Mouse (Mus musculus): ENCODE measurements at regions not wholly inside any gene's neighbourhood (a gene's known extent, or its start where the extent isn't known, plus 50 kb on each side); places are given as distances from the start of the nearest gene placed in this dataset.

GRCm38 (mm10) chr5:39155763-39156162, 279.2 kb upstream of the Clnk start:
- ATAC-seq = no peak

GRCm38 (mm10) chr5:39153291-39153794, 276.7 kb upstream of the Clnk start:
- no peak for ATAC-seq

- no peak for ATAC-seq
Measured at GRCm38 (mm10) chr5:39151917-39152316, 275.3 kb upstream of the Clnk start.

GRCm38 (mm10) chr5:39150891-39151290, 274.3 kb upstream of the Clnk start:
- ATAC-seq = no peak

- ATAC-seq = no peak
Measured at GRCm38 (mm10) chr5:39145658-39146057, 269.0 kb upstream of the Clnk start.

- ATAC-seq = no peak
Measured at GRCm38 (mm10) chr5:39144225-39144624, 267.6 kb upstream of the Clnk start.

GRCm38 (mm10) chr5:39143648-39144047, 267.0 kb upstream of the Clnk start:
- no peak for ATAC-seq

- ATAC-seq = no peak
Measured at GRCm38 (mm10) chr5:39138375-39138774, 261.8 kb upstream of the Clnk start.

- ATAC-seq = no peak
Measured at GRCm38 (mm10) chr5:39128931-39129330, 252.3 kb upstream of the Clnk start.

- ATAC-seq = no peak
Measured at GRCm38 (mm10) chr5:39126833-39127232, 250.2 kb upstream of the Clnk start.

- ATAC-seq = no peak
Measured at GRCm38 (mm10) chr5:39126270-39126691, 249.7 kb upstream of the Clnk start.

- no peak for ATAC-seq
Measured at GRCm38 (mm10) chr5:39110336-39110735, 233.7 kb upstream of the Clnk start.

- no peak for ATAC-seq
Measured at GRCm38 (mm10) chr5:39109526-39109925, 232.9 kb upstream of the Clnk start.

- ATAC-seq = no peak
Measured at GRCm38 (mm10) chr5:39099113-39099512, 222.5 kb upstream of the Clnk start.

- no peak for ATAC-seq
Measured at GRCm38 (mm10) chr5:39094875-39095274, 218.3 kb upstream of the Clnk start.

GRCm38 (mm10) chr5:39076555-39077178, 200.1 kb upstream of the Clnk start:
- ATAC-seq = no peak

GRCm38 (mm10) chr5:39069683-39070082, 193.1 kb upstream of the Clnk start:
- no peak for ATAC-seq

GRCm38 (mm10) chr5:39063061-39063460, 186.4 kb upstream of the Clnk start:
- no peak for ATAC-seq

- no peak for ATAC-seq
Measured at GRCm38 (mm10) chr5:39052490-39053250, 176.1 kb upstream of the Clnk start.

- no peak for ATAC-seq
Measured at GRCm38 (mm10) chr5:39050512-39050911, 173.9 kb upstream of the Clnk start.

- ATAC-seq = no peak
Measured at GRCm38 (mm10) chr5:39049141-39049540, 172.5 kb upstream of the Clnk start.

- ATAC-seq = no peak
Measured at GRCm38 (mm10) chr5:39040467-39040866, 163.9 kb upstream of the Clnk start.

- no peak for ATAC-seq
Measured at GRCm38 (mm10) chr5:39023241-39023640, 146.6 kb upstream of the Clnk start.

- ATAC-seq = no peak
Measured at GRCm38 (mm10) chr5:39000643-39001042, 124.0 kb upstream of the Clnk start.

Data from CD4-positive, CD25-positive, alpha-beta regulatory T cell, adult 4 months (primary cell).